Mouse (Mus musculus): Measurements from ENCODE around the gene Gm47985.

Gm47985 gene

GRCm38 (mm10) chr1:151223377-151223776 lies 41.0 kb downstream of the Gm47985 start:
- no peak for DNase-seq

- DNase-seq = no peak
Observed at GRCm38 (mm10) chr1:151224536-151224935, 42.2 kb downstream of the Gm47985 start.

- no peak for DNase-seq
Observed at GRCm38 (mm10) chr1:151227506-151227905, 45.2 kb downstream of the Gm47985 start.

GRCm38 (mm10) chr1:151228320-151228989 lies 46.1 kb downstream of the Gm47985 start:
- DNase-seq = no peak

- no peak for DNase-seq
Observed at GRCm38 (mm10) chr1:151232346-151232745, 50.0 kb downstream of the Gm47985 start.

- no peak for DNase-seq
Observed at GRCm38 (mm10) chr1:151233756-151234155, 51.4 kb downstream of the Gm47985 start.

Measured in retina, postnatal 1 day (tissue).